Mouse (Mus musculus) urinary bladder, postnatal 36 days (tissue): ENCODE results near the gene Gm45234.

ENCODE experiments used
- DNase-seq, 2 experiments: peaks; one replicate each; pipeline ENCODE4 v3.0.0; 2022; ENCODE audit warnings: low spot score in 2 of 2, mixed read lengths in 1 of 2

Gm45234 gene

DNA sequence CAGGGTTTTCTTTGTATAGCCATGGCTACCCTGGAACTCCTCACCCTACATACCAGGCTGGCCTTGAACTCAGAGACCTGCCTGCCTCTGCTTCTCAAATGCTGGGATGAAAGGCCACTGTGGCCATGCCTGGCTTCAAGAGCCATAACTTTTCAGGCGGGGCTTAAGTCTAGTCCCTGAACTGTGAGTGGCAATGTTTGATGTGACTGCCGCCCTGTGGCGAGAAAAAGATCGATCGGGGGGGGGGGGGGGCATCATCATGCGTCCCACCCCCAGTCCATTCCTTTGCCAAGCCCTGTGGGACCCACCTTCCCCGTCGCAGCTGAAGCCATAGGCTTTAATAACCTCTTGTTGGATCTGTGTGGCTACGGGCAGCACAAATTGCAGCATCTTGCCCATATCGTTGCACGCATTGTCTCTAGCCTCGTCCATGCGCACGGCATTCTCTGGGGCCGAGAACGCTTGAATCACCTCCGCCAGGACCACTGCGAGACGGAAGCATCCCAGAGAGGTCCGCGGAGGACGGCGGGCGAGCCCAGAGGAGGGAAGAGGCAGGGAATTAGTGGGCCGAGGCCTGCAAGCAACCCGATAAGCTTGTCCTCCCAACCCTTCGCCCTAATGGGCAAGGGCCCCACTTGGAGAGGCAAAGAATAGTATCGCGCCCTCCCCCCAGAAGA lies 15.5 kb downstream of the Gm45234 start:
- peak in 1 of 2 experiments; percentile 44 for DNase-seq

DNA sequence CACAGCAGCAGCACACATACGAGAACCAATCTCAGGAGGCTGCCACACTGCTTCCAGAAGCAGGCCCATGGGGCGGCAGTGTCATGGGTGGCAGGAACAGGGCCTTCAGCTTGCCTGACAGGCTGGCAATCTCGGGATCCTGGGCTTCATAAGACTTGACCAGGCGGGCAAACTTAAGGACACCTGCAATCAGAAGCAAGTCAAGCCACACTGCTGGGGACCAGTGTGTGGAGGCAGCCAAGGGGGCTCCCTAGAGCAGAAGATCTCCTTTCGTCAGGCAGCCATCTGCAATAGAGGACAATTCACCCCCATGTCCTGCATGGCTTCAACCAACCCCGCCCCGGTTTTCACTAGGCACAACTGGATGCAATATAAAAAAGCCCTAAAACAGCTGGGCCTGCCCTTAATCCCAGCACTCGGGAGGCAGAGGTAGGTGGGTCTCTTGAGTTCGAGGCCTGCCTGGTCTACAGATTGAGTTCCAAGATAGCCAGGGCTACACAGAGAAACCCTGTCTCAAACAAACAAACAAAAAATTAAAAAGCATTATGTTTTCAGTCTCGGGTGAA lies 16.5 kb downstream of the Gm45234 start:
- no peak for DNase-seq

DNA sequence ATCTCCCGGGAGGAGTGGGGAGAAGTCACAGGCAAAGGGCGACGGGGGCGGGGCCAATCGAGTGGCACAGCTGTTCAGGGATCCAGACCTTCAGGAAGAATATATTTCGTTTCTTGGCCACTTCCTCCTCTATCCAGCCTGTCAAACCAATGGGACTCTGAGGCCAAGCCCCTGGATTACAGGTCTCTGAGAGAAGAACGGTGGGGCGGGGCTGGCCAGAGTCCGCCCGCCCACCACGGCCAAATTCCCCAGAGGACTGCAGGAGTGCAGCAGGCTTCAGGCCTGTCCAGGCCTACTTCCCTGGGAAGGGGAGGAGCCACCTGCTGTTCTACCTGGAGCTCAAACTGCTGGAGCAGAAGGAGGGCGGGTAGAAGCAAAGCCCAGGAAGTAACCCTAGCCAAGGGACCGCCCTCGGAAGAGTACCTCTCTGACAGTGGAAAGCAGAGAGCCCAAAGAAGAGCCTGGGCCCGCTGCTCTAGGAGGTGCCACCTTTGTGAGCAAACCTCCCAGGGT lies 17.3 kb downstream of the Gm45234 start, which contains the start of gene Ptpn6:
Ptpn6 (minus strand) TSS at position 204 of the 513 bp plus-strand sequence.
- DNase-seq: peak; percentile 64 to 78

DNA sequence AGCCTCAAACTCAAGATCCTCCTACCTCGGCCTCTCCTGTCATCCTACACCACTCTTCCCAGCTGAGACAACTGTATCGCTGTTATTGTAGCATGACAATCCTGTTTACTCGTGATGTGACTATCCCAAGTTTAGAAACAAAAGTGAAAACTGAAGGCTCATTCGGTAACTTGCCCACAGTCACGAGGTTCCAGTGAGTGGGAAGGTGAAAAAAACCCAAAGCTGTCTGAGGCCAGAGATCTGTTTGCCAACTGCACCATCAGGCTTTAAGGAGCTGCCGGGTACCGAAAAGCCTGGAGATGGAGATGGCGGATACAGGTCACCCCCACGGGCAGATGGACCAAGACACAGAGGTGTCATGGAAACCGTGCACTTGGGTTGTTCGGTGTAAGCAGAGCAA lies 18.8 kb downstream of the Gm45234 start:
- no peak for DNase-seq

DNA sequence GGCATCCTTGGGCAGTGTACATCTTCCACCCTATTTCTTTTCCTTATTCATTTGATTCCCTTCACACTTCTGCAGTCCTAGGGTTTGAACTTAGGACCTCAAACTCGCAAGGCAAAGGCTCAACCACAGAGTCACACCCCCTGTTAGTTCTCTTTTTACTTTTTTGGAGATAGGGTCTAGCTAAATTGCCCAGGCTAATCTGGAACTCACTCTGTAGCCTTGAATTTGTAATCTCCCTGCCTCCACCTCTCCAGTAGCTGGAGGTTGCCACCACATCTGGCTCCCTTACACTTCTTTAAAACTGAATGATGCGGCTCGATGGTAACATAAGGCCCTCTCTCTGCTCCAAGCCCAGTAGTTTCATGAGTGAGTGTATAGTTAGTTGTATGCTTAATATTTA lies 21.4 kb downstream of the Gm45234 start:
- DNase-seq: no peak

DNA sequence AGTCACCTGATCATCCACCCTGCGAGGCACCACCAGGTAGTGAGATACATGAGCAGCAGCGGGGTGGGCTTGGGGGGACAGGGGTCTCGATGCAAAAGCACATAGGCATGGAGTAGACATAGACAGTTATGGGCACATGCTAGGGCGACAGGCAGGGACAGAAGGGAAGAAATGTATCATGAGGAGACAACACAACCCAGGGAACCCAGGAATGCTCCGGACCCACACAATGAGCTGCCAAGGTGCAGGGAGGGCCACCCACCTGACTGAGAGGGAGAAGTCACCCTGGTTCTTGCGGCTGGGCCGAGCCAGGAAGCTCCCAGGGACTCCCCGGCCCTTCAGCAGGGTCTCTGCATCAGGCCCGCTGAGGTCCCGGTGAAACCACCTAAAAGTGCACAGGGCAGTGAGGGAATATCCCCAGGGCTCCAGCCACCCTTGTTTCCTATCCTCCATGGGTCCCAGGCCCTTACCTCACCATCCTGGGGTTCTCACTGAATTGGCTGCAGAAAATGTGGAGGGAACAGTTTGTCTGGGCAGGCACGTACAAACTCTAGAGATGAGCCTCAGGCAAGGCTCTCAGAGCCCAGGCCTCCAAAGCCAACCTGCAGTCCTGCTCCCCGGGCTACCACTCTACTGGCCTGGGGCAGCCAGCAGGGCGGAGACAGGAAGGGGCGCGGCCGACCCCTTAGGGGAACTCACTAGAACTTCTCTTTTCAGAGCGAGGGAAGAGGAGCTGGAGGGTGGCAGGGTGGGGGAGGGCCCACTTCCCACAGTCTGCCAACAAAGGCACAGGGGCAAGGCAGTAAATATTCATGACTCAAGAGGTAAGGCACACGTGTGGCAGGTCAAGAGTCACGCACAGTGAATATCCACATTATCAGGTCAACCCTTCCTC lies 23.1 kb downstream of the Gm45234 start:
- no peak for DNase-seq

DNA sequence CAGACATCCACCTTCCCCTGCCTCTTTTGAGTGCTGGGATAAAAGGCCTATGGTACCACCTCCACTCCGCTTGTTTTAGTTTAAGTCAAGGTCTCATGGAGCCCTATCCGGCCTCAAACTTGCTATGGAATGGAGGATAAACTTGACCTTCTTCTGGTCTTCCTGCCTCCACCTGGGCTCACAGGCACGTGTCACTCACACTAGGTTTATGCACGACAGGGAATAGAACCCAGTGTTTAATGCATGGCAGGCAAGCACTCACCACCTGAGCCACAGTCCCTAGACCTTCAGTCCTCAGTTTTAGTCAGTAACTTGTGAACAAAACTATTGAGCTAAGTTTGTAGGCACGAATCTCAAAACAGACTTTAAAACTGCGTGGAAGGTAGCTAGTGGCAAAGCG lies 24.8 kb downstream of the Gm45234 start:
- DNase-seq: no peak

DNA sequence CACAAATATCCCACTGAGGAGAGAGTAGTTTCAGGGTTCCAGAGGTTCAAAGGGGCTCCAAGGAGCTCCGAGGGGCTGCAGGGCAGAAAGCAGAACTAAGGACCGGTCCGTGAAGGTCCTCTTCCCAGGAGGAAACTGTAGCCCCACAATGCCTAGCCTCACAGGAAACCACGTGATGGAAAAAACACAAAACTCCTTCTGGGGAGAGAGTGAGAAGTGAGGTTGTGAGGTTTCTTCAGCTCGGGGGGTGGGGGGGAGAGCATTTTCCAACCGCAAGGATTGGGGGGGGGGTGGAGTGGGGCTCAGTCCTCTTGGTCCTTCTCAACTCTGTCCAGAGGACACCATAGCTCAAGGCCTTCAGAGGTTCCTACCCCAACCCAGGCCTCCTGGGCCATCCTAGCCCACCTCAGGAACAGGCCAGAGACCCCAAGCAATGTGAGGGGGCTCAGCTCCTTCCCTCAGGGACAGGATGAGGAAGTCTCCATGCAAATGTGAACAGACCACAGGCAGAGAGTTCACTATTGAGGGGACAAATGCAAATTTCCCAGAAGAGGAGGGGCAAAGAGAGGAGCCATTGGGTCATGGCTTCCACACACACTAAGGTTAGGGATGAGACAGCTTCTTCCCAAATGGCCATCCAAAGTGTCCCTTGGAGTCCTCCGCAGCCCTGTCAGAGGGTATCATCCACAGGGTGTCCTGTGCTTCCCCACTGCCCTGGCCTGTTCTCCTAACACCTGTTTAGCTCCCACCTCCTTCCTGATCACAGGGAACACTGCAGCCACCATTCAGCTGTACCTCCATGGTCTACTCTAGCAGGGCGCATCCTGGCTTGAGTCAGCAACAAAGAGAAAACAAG lies 25.7 kb downstream of the Gm45234 start:
- no peak for DNase-seq

DNA sequence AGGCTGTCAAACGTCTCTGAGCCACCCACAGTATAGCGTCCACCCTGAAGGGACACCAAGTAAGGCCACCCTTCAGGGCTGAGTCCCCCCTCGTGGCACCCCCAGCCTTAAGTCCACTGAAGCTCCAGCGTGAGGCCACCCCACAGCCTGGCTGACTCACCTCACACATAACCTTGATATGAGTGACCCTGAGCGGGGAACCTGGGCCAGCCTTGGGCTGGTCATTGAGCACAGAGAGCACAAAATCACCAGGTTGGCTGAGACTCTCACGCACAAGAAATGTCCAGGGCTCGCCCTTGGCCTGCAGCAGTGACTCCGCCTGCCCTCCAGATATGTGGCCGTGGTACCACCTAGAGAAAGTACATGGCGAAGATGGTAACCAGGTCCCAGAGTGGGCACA lies 27.2 kb downstream of the Gm45234 start:
- DNase-seq: no peak

DNA sequence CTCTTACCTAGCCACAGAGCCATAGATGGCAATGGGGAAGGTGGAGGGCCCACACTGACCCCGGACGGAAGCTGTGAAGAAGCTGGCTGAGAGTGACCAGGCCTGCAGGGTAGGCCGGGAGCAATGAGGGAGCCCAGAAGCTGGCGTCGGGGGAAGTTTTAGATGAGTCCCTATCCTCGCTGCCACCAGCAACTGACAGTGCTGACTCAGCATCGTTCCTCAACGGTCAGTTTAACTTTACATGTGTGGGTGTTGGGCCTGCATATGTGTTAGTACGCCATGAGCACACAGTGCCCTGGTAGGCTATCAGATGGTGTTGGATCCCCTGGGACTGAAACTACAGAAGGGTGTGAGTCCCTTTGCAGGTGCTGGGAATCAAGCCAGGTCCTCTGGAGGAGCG lies 31.3 kb downstream of the Gm45234 start:
- no peak for DNase-seq

DNA sequence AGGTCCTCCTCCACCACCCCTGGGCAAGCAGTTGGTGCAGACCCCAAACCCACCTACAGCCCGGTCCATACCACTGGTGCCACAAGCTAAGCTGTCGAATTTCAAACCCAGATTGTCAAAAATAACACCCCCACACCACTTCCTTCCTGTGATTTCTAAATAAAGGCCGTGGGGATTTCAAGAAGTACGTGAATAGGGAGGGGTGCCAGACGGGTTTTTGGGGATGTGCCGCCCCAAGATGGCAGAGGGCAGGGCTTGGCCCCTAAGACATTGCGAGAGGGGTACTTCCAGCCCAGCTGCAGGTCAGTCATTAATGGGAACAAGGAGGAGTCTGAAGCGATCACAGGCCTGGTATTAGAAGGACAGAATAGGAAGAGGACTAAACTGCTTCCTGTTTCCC lies 32.3 kb downstream of the Gm45234 start:
- no peak for DNase-seq

DNA sequence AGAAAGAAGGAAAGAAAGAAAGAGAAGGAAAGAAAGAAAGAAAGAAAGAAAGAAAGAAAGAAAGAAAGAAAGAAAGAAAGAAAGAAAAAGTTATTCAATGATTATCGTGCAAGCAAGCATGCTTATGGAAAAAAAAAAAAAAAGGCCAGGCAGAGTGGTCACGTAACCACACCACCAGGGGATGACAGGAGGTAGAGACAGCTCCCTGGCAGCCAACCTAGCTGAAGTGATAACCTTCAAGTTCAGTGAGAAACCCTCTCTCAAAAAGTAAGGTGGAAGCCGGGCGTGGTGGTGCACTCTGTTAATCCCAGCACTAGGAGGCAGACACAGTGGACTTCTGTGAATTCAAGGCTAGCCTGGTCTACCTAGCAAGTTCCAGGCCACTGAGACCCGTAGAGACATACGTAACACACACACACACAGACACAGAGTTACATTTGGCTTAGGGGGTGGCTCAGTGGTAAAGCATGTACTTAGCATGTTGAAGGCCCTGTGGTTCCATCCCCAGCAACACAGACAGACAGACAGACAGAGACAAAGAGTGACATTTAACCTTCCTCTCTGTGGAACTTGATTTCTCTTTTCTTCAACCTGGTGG lies 32.8 kb downstream of the Gm45234 start:
- DNase-seq: no peak

DNA sequence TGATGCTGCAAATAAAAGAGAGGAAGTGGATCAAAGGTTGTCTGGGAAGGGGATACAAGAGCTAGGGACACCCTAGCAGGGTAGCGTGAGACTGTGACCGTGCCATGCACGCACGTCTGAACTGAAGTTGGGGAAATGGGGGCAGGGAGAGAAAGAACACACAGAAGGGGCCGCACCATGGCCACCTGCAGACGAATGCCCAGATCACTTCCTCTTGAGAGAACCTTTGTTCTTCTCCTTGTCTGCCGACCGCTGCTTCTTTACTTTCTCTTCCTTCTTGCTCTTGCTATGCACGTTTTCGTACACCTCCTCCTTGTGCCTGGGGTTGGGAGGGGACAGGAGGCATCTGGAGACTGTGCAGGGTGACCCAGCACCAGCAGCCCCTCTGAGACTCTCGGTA lies 34.9 kb downstream of the Gm45234 start:
- no peak for DNase-seq

DNA sequence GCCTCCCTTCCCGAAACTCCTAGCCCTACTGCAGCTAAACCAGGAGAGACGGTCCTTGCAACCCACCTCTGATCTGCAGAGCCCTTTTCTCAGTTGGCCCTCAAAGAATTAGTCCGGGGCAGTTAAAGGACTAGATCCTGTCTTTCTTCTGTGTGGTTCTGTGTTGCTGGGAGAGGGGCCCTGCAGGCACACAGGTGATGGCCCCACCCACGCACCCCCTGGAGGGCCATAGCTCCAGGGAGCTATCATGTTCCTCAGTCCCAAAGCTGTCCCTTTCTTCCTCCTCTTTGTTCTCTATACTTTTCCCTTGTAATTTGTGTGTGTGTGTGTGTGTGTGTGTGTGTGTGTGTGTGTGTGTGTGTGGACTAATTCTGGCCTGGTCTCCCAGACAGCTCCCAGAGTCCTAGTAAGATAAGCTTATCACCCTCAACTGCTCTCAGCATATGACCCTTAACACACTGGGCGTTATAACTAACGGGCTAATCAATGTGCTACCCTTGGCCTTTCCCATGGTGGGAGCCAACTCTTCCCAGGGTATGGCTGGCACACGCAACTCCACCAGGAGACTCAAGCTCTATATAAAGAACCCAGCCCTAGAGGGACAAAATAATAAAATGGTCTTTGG lies 36.4 kb downstream of the Gm45234 start:
- no peak for DNase-seq

DNA sequence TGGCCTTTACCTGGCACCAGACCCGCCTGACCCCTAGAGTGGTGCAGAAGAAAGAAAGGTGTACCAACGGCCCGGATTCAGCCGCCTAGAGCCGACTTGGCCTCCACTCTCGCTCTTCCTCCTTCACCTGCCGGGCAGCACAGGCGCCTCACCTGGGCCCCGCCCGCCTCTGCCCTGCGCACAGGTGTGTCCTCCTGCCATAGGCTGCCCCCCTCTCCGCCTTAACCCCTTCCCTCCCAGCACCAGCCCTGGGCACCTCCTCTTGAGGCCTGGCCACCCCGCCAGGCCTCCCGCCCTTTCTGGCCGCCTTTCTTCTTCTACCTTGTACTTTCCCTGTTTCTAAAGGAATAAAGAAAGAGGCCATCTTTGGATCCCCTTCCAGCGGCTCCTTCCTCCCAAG lies 37.1 kb downstream of the Gm45234 start:
- peak; percentile 71 to 80 for DNase-seq

DNA sequence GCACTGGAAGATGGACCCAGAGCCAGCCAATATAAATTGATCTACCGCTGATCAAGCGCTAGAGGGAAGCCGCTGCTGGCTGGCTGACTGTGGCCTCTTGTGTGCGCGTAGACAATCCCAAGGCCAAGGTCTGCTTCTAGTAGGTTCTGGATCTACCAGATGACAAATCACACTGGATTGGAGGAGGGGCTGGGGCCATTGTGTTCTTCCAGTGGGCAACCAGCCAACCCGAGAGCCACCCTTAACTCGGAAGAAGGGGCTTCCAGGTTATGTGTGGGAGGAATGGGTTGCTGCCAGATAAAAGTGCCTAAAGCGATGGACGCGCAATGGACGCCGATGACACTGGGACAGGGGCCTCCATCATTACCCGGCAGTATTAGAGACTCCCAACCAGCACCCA lies 37.9 kb downstream of the Gm45234 start:
- DNase-seq: no peak

DNA sequence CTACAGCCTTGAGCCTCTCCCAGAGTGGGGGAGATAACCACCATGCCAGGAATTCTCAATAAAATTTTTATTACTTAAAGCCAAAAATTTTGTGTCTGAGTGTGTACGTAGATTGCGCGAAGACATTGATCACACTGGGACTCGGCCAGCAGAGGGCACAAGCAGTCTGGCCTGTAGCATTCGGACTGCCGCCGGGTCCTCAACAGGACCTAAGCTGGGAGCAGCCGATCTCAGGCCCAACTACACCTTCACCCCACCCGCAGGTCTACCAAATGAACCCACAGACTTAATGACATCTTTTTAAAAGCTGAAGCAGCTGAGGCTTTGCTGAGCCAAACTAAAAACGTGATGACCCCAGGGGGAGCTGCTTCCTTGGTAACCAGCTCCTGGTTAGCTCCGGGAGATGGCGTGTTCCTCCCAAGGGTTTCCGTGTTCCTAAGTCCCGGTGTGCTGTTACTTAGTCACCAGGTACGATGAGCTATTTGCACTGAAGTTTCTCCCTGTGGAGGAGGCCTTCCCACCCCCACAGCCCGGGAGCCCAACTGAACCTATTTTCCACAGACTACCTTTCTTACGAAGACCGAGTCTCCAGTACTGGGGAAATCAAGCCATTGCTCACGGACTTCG lies 38.8 kb downstream of the Gm45234 start:
- DNase-seq: no peak

DNA sequence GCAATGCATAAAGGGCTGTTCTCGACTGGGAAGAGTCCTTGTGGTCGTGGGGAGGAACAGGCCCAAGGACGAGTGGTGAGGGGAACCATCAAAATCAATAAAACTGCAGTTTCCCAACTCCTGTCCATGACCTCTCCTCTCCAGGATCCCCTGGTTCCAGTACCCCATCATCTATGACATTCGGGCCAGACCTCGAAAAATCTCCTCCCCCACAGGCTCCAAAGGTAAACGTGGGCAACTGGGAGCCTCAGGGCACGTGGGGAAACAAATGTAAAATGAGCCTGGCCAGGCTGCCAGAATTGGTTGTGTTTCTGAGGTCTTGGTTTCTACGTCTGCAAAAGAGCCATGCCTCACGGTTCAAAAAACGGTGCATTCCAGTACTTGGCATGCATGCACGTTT lies 42.9 kb downstream of the Gm45234 start:
- DNase-seq: no peak

DNA sequence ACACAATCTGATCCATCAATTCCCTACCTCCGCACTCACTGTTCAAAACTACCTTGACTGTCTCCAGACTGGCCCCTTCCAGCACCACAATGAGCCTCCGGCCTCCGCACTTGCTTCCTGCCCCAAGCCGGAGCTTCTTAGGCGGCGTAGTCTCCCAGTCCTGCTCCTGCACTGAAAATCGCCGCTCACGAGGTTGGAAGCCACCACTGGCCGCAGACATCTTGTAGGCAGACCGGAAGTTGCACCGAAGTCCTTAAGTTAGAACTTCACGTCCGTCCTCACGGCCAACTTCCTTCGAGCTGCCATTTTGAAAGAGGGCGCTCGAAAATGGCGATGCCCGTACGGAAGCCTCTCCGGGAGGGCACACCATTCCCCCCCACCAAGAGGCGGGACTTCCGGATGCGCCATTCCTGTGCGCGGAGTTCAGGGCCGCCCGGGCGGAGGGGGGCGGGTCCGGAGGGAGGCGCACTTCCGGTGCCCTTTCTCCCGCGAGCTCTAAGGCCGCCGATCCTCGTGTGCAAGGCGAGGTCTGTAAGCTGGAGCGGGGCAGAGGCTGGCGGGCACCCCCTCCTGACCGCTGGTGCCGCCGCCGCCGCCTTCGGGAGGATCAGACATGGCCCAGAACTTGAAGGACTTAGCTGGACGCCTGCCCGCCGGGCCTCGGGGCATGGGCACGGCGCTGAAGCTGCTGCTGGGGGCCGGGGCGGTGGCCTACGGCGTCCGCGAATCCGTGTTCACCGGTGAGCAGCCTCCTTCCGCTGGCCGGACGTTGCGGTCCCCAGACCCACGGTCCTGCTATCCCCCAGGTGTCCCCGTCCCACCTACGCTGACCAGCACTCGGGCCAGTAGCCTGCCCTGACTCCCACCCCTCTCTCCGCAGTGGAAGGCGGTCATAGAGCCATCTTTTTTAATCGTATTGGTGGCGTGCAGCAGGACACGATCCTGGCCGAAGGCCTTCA lies 43.7 kb downstream of the Gm45234 start, which contains the start of the genes Emg1 and Phb2:
Emg1 (minus strand) TSS at position 355 of the 959 bp plus-strand sequence.
Phb2 (plus strand) TSS at position 513 of the 959 bp plus-strand sequence.
- peak; percentile 98 to 99 for DNase-seq
